Mouse (Mus musculus) forebrain, embryonic 16.5 days (tissue): ENCODE measurements around the gene Plcb4. TPM values are rescaled to one million over a fixed set of nuclear protein-coding genes. Genes with fewer than 3 reads are reported as not detected.
"Not testable (repeated sequence)": the region's sequence is repeated elsewhere in the genome, so short reads cannot be mapped to it uniquely, and the experiment has no call there.

Experiments
- ATAC-seq: fragments of 200-750 bp; cut with Nextera tagmentation; 2 replicates; pipeline ENCODE4 v1.8.0; 2017; ENCODE audit warnings: mild to moderate bottlenecking, moderate library complexity
- H3K27ac ChIP-seq: fragments of 300-500 bp; sonication (generic); 2 replicates; pipeline ENCODE4 v1.5.1; 2014; ENCODE audit warnings: low read length, control low read depth
- H3K27me3 ChIP-seq: fragments of 300-500 bp; sonication (generic); replicated peaks from 2 replicates; pipeline ENCODE4 v1.6.1; 2014; ENCODE audit warnings: low read length; ENCODE audit not compliant: control insufficient read depth, insufficient read depth
- H3K36me3 ChIP-seq: fragments of 300-500 bp; sonication (generic); 2 replicates; pipeline ENCODE4 v1.6.1; 2014; ENCODE audit not compliant: control insufficient read depth, insufficient read depth
- H3K4me1 ChIP-seq: fragments of 300-500 bp; sonication (generic); replicated peaks from 2 replicates; pipeline ENCODE4 v1.6.1; 2014; ENCODE audit warnings: low read length; ENCODE audit not compliant: control insufficient read depth, insufficient read depth
- H3K4me2 ChIP-seq: fragments of 300-500 bp; sonication (generic); 2 replicates; pipeline ENCODE4 v1.6.1; 2014; ENCODE audit warnings: mild to moderate bottlenecking, low read length, control low read depth
- H3K4me3 ChIP-seq: fragments of 300-500 bp; sonication (generic); replicated peaks from 2 replicates; pipeline ENCODE4 v1.5.1; 2014; ENCODE audit warnings: mild to moderate bottlenecking, low read length, control low read depth
- H3K9ac ChIP-seq: fragments of 300-500 bp; sonication (generic); replicated peaks from 2 replicates; pipeline ENCODE4 v1.6.1; 2014; ENCODE audit warnings: low read depth, low read length, control low read depth
- H3K9me3 ChIP-seq: fragments of 300-500 bp; sonication (generic); 2 replicates; pipeline ENCODE4 v1.6.1; 2016; ENCODE audit warnings: low read length; ENCODE audit not compliant: control insufficient read depth
- WGBS: fragments of 180-500 bp; shearing (Covaris S2); extraction: QIAGEN DNeasy Blood & Tissue Kit; methylation state at CpG from one replicate; pipeline ENCODE4 v1.1.7; 2014; 5-methylcytosine and 5-hydroxymethylcytosine counted together
- polyA plus RNA-seq: library from polyadenylated mRNA; unstranded; fragments of >200 nt; fragmentation: Nextera tagmentation; extraction: Ambion mirVana; gene quantifications from 2 replicates; pipeline ENCODE4 v1.2.1, GENCODE M21; 2015

Gene Plcb4
- polyA plus RNA-seq, 1 experiment from 2014 or later, result 19.7 TPM

DNA sequence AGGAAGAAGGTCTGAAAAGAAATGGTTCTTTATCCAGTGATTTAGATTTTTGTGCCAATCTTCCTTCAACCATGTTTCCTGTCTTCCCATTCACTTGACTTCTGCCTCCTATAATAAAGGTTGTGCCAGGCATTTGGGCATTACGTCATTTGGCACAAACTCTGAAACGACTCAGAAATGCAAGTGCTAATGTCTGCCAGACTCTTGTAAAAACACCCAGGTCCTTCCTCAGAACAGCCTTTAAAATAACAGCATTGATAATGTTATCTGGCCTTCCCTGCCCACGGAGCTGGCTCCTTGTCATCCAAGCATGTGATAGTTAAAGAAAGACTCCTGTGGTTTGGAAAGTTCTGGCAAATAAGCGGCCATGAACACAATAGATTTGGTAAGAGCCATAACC lies 229.4 kb downstream of the Plcb4 start:
- no peak overlapping the region for H3K4me2 ChIP-seq

DNA sequence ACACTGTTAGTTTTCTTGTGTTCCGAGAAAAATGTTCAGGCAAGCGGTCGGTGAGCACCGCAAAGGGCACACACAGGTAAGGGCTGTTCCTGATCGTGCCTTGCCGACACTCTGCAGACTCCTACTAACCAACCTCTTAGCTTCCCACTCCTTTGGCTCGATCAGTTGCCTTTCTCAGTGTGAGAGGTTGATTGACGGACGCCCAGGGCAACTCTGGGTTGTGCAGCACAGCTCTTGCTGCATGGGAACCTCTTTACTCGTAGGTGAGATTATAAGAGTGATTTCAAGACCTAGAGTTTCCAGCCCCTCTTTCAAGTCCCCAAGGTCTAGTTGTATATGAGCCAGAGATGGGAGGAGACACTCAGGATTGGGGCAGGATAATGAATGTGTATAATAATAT lies 230.0 kb downstream of the Plcb4 start:
- H3K9me3 ChIP-seq, result no peaks in the 10 kb centered on the region
- H3K27ac ChIP-seq, result no peak overlapping the region
- no peaks in the 10 kb centered on the region for H3K4me1 ChIP-seq
- 93% methylated on average over 10 of the region's 10 CpGs for WGBS
- H3K4me3 ChIP-seq, result no peak overlapping the region
- ATAC-seq, result no peak
- no peaks in the 10 kb centered on the region for H3K27me3 ChIP-seq
- no peak overlapping the region for H3K9ac ChIP-seq
- no peak overlapping the region for H3K4me2 ChIP-seq
- no peaks in the 10 kb centered on the region for H3K36me3 ChIP-seq

More for the DNA sequence above, 229.4 kb downstream of the Plcb4 start:
- no peak overlapping the region for H3K4me3 ChIP-seq
- no peak for ATAC-seq
- no peak overlapping the region for H3K27ac ChIP-seq
- H3K9ac ChIP-seq, result no peak overlapping the region
- WGBS, result 60% methylated on average over 4 of the region's 4 CpGs
- no peaks in the 10 kb centered on the region for H3K9me3 ChIP-seq
- no peaks in the 10 kb centered on the region for H3K36me3 ChIP-seq
- H3K4me1 ChIP-seq, result no peaks in the 10 kb centered on the region
- H3K27me3 ChIP-seq, result no peaks in the 10 kb centered on the region

- Histone ChIP-seq H3K4me1 (no peaks in the 10 kb centered on the region), H3K9ac (no peak overlapping the region), H3K9me3 (no peaks in the 10 kb centered on the region), H3K36me3 (no peaks in the 10 kb centered on the region), H3K27me3 (no peaks in the 10 kb centered on the region), H3K4me3 (no peak overlapping the region), H3K4me2 (no peak overlapping the region), H3K27ac (no peak overlapping the region)
- ATAC-seq, result no peak
- WGBS, result 91% methylated on average over 1 of the region's 1 CpGs
Measured at GRCm38 (mm10) chr2:135890083-135890482, 231.3 kb downstream of the Plcb4 start.

- H3K27me3 ChIP-seq, result no peaks in the 10 kb centered on the region
- H3K9ac ChIP-seq, result no peak overlapping the region
- no peak overlapping the region for H3K4me2 ChIP-seq
- no peak for ATAC-seq
- WGBS, result 91% methylated on average over 10 of the region's 10 CpGs
- no peaks in the 10 kb centered on the region for H3K9me3 ChIP-seq
- no peaks in the 10 kb centered on the region for H3K36me3 ChIP-seq
- no peak overlapping the region for H3K27ac ChIP-seq
- H3K4me1 ChIP-seq, result no peaks in the 10 kb centered on the region
- H3K4me3 ChIP-seq, result no peak overlapping the region
Measured at GRCm38 (mm10) chr2:135891097-135891496, 232.3 kb downstream of the Plcb4 start.

DNA sequence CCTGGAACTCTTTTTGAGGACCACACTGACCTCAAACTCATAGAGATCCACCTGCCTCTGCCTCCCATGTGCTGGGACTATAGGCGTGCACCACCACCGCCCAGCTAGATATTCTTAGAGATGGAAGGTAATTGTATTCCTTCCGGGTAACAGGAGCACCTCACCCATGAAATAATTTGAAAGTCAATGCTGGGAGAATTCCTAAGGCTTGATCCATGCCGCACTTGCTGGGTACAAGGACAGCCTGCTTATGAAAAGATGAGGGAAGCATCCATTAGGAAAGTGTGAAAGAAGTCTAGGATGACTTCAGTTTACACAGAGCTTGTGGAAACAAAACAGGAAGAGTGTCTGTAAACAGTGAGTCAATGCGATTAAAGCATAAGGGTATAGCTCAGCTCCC lies 232.9 kb downstream of the Plcb4 start:
- H3K36me3 ChIP-seq, result no peaks in the 10 kb centered on the region
- 82% methylated on average over 5 of the region's 5 CpGs for WGBS
- H3K27me3 ChIP-seq, result no peaks in the 10 kb centered on the region
- no peaks in the 10 kb centered on the region for H3K9me3 ChIP-seq
- ATAC-seq, result no peak
- H3K4me3 ChIP-seq, result no peak overlapping the region
- H3K4me1 ChIP-seq, result no peaks in the 10 kb centered on the region
- H3K9ac ChIP-seq, result no peak overlapping the region
- H3K27ac ChIP-seq, result no peak overlapping the region
- H3K4me2 ChIP-seq, result no peak overlapping the region

DNA sequence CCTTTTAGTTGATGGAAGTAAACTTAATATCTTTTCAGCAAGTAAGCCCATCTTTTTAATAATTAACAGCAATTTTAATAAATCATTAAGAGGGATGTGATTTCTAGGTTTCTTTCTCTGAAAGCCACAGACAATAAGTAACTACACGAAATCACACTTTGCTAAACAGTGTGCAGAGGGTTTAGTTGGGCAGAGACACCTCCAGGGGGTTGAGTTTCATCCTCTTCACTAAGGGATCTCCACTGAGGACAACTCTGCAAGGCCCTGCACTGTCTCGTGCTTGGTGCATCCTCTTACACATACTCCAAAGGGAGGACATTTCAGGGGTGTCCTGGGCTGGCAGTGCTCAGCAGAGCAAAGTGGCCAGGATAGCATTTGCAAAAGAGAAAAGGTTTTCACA lies 235.8 kb downstream of the Plcb4 start:
- H3K4me1 ChIP-seq, result no peaks in the 10 kb centered on the region
- WGBS, result 80% methylated on average over 2 of the region's 2 CpGs
- H3K27me3 ChIP-seq, result no peaks in the 10 kb centered on the region
- no peak overlapping the region for H3K27ac ChIP-seq
- H3K36me3 ChIP-seq, result no peaks in the 10 kb centered on the region
- no peak overlapping the region for H3K9ac ChIP-seq
- no peak overlapping the region for H3K4me2 ChIP-seq
- ATAC-seq, result no peak
- no peaks in the 10 kb centered on the region for H3K9me3 ChIP-seq
- no peak overlapping the region for H3K4me3 ChIP-seq

- ATAC-seq, result no peak
Measured at GRCm38 (mm10) chr2:135898025-135898424, 239.2 kb downstream of the Plcb4 start.

GRCm38 (mm10) chr2:135899931-135900330 lies 241.1 kb downstream of the Plcb4 start:
- 88% methylated on average over 4 of the region's 4 CpGs for WGBS
- not testable (repeated sequence) for H3K36me3 ChIP-seq, H3K4me2 ChIP-seq, H3K9me3 ChIP-seq, H3K4me1 ChIP-seq, H3K27ac ChIP-seq, ATAC-seq, H3K4me3 ChIP-seq, H3K9ac ChIP-seq, H3K27me3 ChIP-seq

More at GRCm38 (mm10) chr2:135898025-135898424, 239.2 kb downstream of the Plcb4 start:
- no peak overlapping the region for H3K27ac ChIP-seq
- H3K4me1 ChIP-seq, result no peaks in the 10 kb centered on the region
- H3K9me3 ChIP-seq, result no peaks in the 10 kb centered on the region
- no peak overlapping the region for H3K4me2 ChIP-seq
- no peak overlapping the region for H3K9ac ChIP-seq
- H3K27me3 ChIP-seq, result no peaks in the 10 kb centered on the region
- H3K4me3 ChIP-seq, result no peak overlapping the region
- WGBS, result 59% methylated on average over 4 of the region's 4 CpGs
- no peaks in the 10 kb centered on the region for H3K36me3 ChIP-seq

DNA sequence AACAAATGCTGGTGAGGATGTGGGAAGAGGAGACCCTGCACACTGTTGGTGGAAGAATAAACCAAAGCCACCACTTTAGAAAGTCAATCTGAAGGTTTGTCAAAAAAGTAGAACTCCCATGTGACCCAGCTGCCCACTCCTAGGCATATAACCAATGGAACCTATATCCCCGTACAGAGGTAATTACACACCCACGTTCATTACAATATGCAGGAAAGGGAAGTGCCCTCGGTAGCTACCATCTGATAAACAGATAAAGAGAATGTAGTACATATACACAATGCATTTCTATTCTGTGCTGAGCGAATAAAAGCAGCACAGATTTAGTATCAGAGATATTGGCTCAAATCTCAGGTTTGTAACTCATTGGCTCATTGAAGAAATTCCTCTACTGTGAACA lies 242.2 kb downstream of the Plcb4 start:
- WGBS, result 94% methylated on average over 4 of the region's 4 CpGs
- Histone ChIP-seq H3K27ac (no peak overlapping the region), H3K9ac (no peak overlapping the region), H3K9me3 (no peaks in the 10 kb centered on the region), H3K36me3 (no peaks in the 10 kb centered on the region), H3K4me2 (no peak overlapping the region), H3K27me3 (no peaks in the 10 kb centered on the region), H3K4me3 (no peak overlapping the region), H3K4me1 (no peaks in the 10 kb centered on the region)
- ATAC-seq, result no peak

DNA sequence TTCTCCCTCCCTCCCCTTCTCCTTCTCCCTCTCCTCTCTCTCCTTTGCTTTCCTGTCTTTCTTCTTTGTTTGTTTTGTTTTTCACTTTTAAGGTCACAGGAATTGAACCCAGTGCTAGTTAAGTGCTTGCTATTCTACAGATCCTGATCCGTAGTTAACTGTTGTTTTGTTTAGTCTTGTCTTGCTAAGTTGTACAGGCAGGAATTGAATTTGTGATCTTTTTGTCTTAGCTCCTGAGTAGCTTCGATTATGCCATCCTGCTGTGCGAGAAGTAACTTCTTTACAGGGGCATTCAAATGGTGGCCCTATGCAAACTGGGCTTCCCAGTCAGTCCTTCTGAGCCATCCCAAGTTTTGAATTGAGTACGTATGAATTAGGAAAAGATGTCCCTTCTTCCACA lies 245.5 kb downstream of the Plcb4 start:
- Histone ChIP-seq H3K4me1 (no peaks in the 10 kb centered on the region), H3K9ac (no peak overlapping the region), H3K27ac (no peak overlapping the region), H3K4me2 (no peak overlapping the region), H3K4me3 (no peak overlapping the region), H3K9me3 (no peaks in the 10 kb centered on the region), H3K36me3 (no peaks in the 10 kb centered on the region), H3K27me3 (no peaks in the 10 kb centered on the region)
- WGBS, result 58% methylated on average over 4 of the region's 4 CpGs
- no peak for ATAC-seq
